Mouse (Mus musculus): ENCODE results near the gene Slco2b1.
"Not testable (repeated sequence)": the region's sequence is repeated elsewhere in the genome, so short reads cannot be mapped to it uniquely, and the experiment has no call there.

Gene Slco2b1

GRCm38 (mm10) chr7:99711166-99711565 is at the start of gene Slco2b1:
Gene Slco2b1 (minus strand): TSS chr7:99711340.
- DNase-seq (ENCODE audit: low spot score in 2 of 2) = no peak

GRCm38 (mm10) chr7:99739276-99739675 is 28.1 kb upstream of the Slco2b1 start:
- no peak for DNase-seq (ENCODE audit: low spot score in 2 of 2)

GRCm38 (mm10) chr7:99735491-99735890 is 24.4 kb upstream of the Slco2b1 start:
- not testable (repeated sequence) for DNase-seq (ENCODE audit: low spot score in 2 of 2)

GRCm38 (mm10) chr7:99734612-99735011 is 23.5 kb upstream of the Slco2b1 start:
- no peak for DNase-seq (ENCODE audit: low spot score in 2 of 2)

- DNase-seq (ENCODE audit: low spot score in 2 of 2) = no peak
These were observed 18.8 kb upstream of the Slco2b1 start, which contains the start of gene Olfr520 for GRCm38 (mm10) chr7:99729973-99730372. Gene Olfr520 (plus strand): TSS chr7:99730273.

- DNase-seq (ENCODE audit: low spot score in 2 of 2) = no peak
These were observed 5.4 kb upstream of the Slco2b1 start for GRCm38 (mm10) chr7:99716536-99716935.

- no peak for DNase-seq (ENCODE audit: low spot score in 2 of 2)
These were observed 1.3 kb upstream of the Slco2b1 start for GRCm38 (mm10) chr7:99712431-99712830.

- peak; percentile 43 to 49 for DNase-seq (ENCODE audit: low spot score in 2 of 2)
These were observed 664 bp downstream of the Slco2b1 start for GRCm38 (mm10) chr7:99710476-99710875.

GRCm38 (mm10) chr7:99709992-99710391 is 1.1 kb downstream of the Slco2b1 start:
- DNase-seq (ENCODE audit: low spot score in 2 of 2) = no peak

GRCm38 (mm10) chr7:99708750-99709149 is 2.4 kb downstream of the Slco2b1 start:
- no peak for DNase-seq (ENCODE audit: low spot score in 2 of 2)

GRCm38 (mm10) chr7:99708301-99708721 is 2.8 kb downstream of the Slco2b1 start:
- no peak for DNase-seq (ENCODE audit: low spot score in 2 of 2)

- no peak for DNase-seq (ENCODE audit: low spot score in 2 of 2)
These were observed 3.5 kb downstream of the Slco2b1 start for GRCm38 (mm10) chr7:99707671-99708070.

- DNase-seq (ENCODE audit: low spot score in 2 of 2) = no peak
These were observed 4.0 kb downstream of the Slco2b1 start for GRCm38 (mm10) chr7:99707038-99707595.

GRCm38 (mm10) chr7:99706341-99707037 is 4.7 kb downstream of the Slco2b1 start:
- DNase-seq (ENCODE audit: low spot score in 2 of 2) = no peak

GRCm38 (mm10) chr7:99704736-99705519 is 6.2 kb downstream of the Slco2b1 start:
- DNase-seq (ENCODE audit: low spot score in 2 of 2) = no peak

GRCm38 (mm10) chr7:99702201-99702600 is 8.9 kb downstream of the Slco2b1 start:
- DNase-seq (ENCODE audit: low spot score in 2 of 2) = no peak

GRCm38 (mm10) chr7:99700641-99701040 is 10.5 kb downstream of the Slco2b1 start:
- DNase-seq (ENCODE audit: low spot score in 2 of 2) = no peak

- DNase-seq (ENCODE audit: low spot score in 2 of 2) = no peak
These were observed 11.4 kb downstream of the Slco2b1 start for GRCm38 (mm10) chr7:99699709-99700151.

GRCm38 (mm10) chr7:99699106-99699505 is 12.0 kb downstream of the Slco2b1 start:
- no peak for DNase-seq (ENCODE audit: low spot score in 2 of 2)

GRCm38 (mm10) chr7:99698576-99698975 is 12.6 kb downstream of the Slco2b1 start:
- no peak for DNase-seq (ENCODE audit: low spot score in 2 of 2)

GRCm38 (mm10) chr7:99695471-99696057 is 15.6 kb downstream of the Slco2b1 start:
- DNase-seq (ENCODE audit: low spot score in 2 of 2) = no peak

- not testable (repeated sequence) for DNase-seq (ENCODE audit: low spot score in 2 of 2)
These were observed 16.7 kb downstream of the Slco2b1 start for GRCm38 (mm10) chr7:99694424-99694823.
